Mouse (Mus musculus) telencephalon, adult 2 months (tissue): Measurements from ENCODE around the gene Gm10192.
"Not testable (repeated sequence)": the region's sequence is repeated elsewhere in the genome, so short reads cannot be mapped to it uniquely, and the experiment has no call there.

Source experiments
- DNase-seq: peaks from one replicate; pipeline ENCODE4 v3.0.0-alpha.2; 2011; ENCODE audit warnings: low read depth, low spot score

The Gm10192 gene

GRCm38 (mm10) chr4:97183066-97183465 is at the start of gene Gm10192:
Gene Gm10192 (minus strand): TSS chr4:97183166.
- DNase-seq: not testable (repeated sequence)

GRCm38 (mm10) chr4:97230411-97231104 is 47.6 kb upstream of the Gm10192 start:
- no peak for DNase-seq

GRCm38 (mm10) chr4:97219701-97220100 is 36.7 kb upstream of the Gm10192 start:
- DNase-seq: no peak

GRCm38 (mm10) chr4:97217906-97218305 is 34.9 kb upstream of the Gm10192 start:
- DNase-seq: no peak

GRCm38 (mm10) chr4:97212514-97212913 is 29.5 kb upstream of the Gm10192 start:
- no peak for DNase-seq

- not testable (repeated sequence) for DNase-seq
Measured at GRCm38 (mm10) chr4:97202986-97203385, 20.0 kb upstream of the Gm10192 start.

GRCm38 (mm10) chr4:97193176-97193575 is 10.2 kb upstream of the Gm10192 start:
- DNase-seq: peak; percentile 29

GRCm38 (mm10) chr4:97192601-97193000 is 9.6 kb upstream of the Gm10192 start:
- no peak for DNase-seq

- DNase-seq: no peak
Measured at GRCm38 (mm10) chr4:97180396-97180795, 2.6 kb downstream of the Gm10192 start.

GRCm38 (mm10) chr4:97156841-97157345 is 26.1 kb downstream of the Gm10192 start:
- DNase-seq: no peak

- no peak for DNase-seq
Measured at GRCm38 (mm10) chr4:97156084-97156483, 26.9 kb downstream of the Gm10192 start.

GRCm38 (mm10) chr4:97153554-97153953 is 29.4 kb downstream of the Gm10192 start:
- DNase-seq: no peak

- DNase-seq: no peak
Measured at GRCm38 (mm10) chr4:97142484-97142883, 40.5 kb downstream of the Gm10192 start.
